Mouse (Mus musculus): Measurements from ENCODE around the gene Atp1a1.

DNA sequence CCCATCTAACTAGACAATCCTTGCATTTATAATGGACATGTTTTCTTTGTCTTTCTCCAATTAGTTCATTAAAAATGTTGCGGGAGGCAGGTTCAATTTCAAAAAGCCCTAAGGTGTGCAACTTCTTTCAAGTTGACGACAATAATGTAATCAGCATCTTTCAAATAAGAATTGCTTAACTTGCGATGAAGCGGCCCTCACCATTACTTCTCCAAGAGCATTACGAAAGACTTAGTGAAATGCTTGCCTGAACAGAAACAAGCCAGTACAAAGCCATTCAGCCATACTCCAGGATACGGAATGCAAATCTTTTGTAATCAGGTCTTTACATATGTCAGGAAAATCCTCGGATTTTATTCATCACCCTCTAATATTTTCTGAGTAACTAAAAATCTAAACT lies 32.0 kb upstream of the Atp1a1 start:
- no peak for TF ChIP-seq CTCF (IDR thresholded peaks at IDR 0.05; ENCODE audit: low read depth)
- TF ChIP-seq EP300 (optimal IDR thresholded peaks at IDR 0.05): no peak
